Mouse (Mus musculus): ENCODE results near the gene Wdfy4.

GRCm38 (mm10) chr14:33116590-33116989 lies 68.7 kb downstream of the Wdfy4 start:
- TF ChIP-seq CTCF (IDR thresholded peaks at IDR 0.05; ENCODE audit: insufficient read depth, low read depth, low read length) (no peak), POLR2A (IDR thresholded peaks at IDR 0.05; ENCODE audit: insufficient read depth, low read depth, low read length) (no peak)
